Mouse (Mus musculus) 416B (cell line): ENCODE results near the gene Tnik.

Experiments
- DNase-seq: peaks from one replicate; pipeline ENCODE4 v3.0.0; 2011; ENCODE audit warnings: low read depth

Gene Tnik

GRCm38 (mm10) chr3:28467871-28468285 lies 204.9 kb downstream of the Tnik start:
- peak; percentile 90 for DNase-seq

GRCm38 (mm10) chr3:28473439-28473838 lies 210.4 kb downstream of the Tnik start:
- no peak for DNase-seq

GRCm38 (mm10) chr3:28477373-28477772 lies 214.4 kb downstream of the Tnik start:
- DNase-seq: no peak

GRCm38 (mm10) chr3:28485716-28486115 lies 222.7 kb downstream of the Tnik start:
- DNase-seq: no peak

- no peak for DNase-seq
These were observed 224.4 kb downstream of the Tnik start for GRCm38 (mm10) chr3:28487418-28487817.

- DNase-seq: peak; percentile 57
These were observed 228.3 kb downstream of the Tnik start for GRCm38 (mm10) chr3:28491085-28492041.

- no peak for DNase-seq
These were observed 233.9 kb downstream of the Tnik start for GRCm38 (mm10) chr3:28496806-28497502.

- no peak for DNase-seq
These were observed 234.5 kb downstream of the Tnik start for GRCm38 (mm10) chr3:28497503-28497857.

GRCm38 (mm10) chr3:28502697-28503096 lies 239.7 kb downstream of the Tnik start:
- DNase-seq: no peak

- DNase-seq: no peak
These were observed 246.4 kb downstream of the Tnik start for GRCm38 (mm10) chr3:28509337-28509935.

- peak; percentile 61 for DNase-seq
These were observed 260.0 kb downstream of the Tnik start for GRCm38 (mm10) chr3:28523004-28523482.

- no peak for DNase-seq
These were observed 260.6 kb downstream of the Tnik start for GRCm38 (mm10) chr3:28523541-28524165.

GRCm38 (mm10) chr3:28524562-28524961 lies 261.5 kb downstream of the Tnik start:
- DNase-seq: no peak

- no peak for DNase-seq
These were observed 263.7 kb downstream of the Tnik start for GRCm38 (mm10) chr3:28526671-28527070.

GRCm38 (mm10) chr3:28527231-28527630 lies 264.2 kb downstream of the Tnik start:
- DNase-seq: no peak

GRCm38 (mm10) chr3:28529548-28529947 lies 266.5 kb downstream of the Tnik start:
- DNase-seq: no peak

- no peak for DNase-seq
These were observed 268.4 kb downstream of the Tnik start for GRCm38 (mm10) chr3:28531294-28531956.

- no peak for DNase-seq
These were observed 269.7 kb downstream of the Tnik start for GRCm38 (mm10) chr3:28532666-28533065.

- no peak for DNase-seq
These were observed 277.1 kb downstream of the Tnik start for GRCm38 (mm10) chr3:28540121-28540520.

GRCm38 (mm10) chr3:28542941-28543340 lies 279.9 kb downstream of the Tnik start:
- no peak for DNase-seq

GRCm38 (mm10) chr3:28543380-28543984 lies 280.5 kb downstream of the Tnik start:
- DNase-seq: peak; percentile 59
